Mouse (Mus musculus): ENCODE data around the gene Ccdc177. TPM values are rescaled to one million over a fixed set of nuclear protein-coding genes. Genes with fewer than 3 reads are reported as not detected.
A peak's percentile ranks its signal among the peaks of the same experiment; 100 is the strongest.

Ccdc177 gene
- total and polyA plus RNA-seq, 3 experiments: not detected

GRCm38 (mm10) chr12:80762982-80763381 lies 2.5 kb upstream of the Ccdc177 start:
- Histone ChIP-seq H3K79me2 (ENCODE audit: control insufficient read depth, insufficient read depth, low read length, poor library complexity) (no peaks in the 10 kb centered on the region), H3K36me3 (ENCODE audit: control insufficient read depth in 1 of 2, insufficient read depth in 2 of 2, low read length in 2 of 2) (0 out of 4 replicates have a peak, but pooled peaks cover 0 to 2% of the 10 kb centered on the region in 2 experiments), H3K9me3 (replicated peaks; ENCODE audit: insufficient read depth, low read length) (no peaks in the 10 kb centered on the region), H3K4me1 (ENCODE audit: control insufficient read depth in 1 of 2, insufficient read depth in 2 of 2, low read length in 2 of 2) (peaks cover 0 to 5% of the 10 kb centered on the region in 2 experiments; a peak in 2 of 4 replicates), H3K27me3 (ENCODE audit: control insufficient read depth in 1 of 2, insufficient read depth in 2 of 2, low read length in 2 of 2) (no peaks in the 10 kb centered on the region; a peak in 1 of 4 replicates), H3K4me3 (ENCODE audit: control insufficient read depth in 1 of 2, insufficient read depth in 1 of 2, low read depth in 2 of 2, low read length in 2 of 2) (no peak overlapping the region), H3K27ac (ENCODE audit: control insufficient read depth, low read depth, low read length) (no peak overlapping the region), H3K9ac (ENCODE audit: control insufficient read depth, low read depth, low read length, poor library complexity, severe bottlenecking) (no peak overlapping the region)
- DNase-seq (ENCODE audit: low read depth, low spot score): no peak
- TF ChIP-seq ETS1 (IDR thresholded peaks at IDR 0.05; ENCODE audit: low read depth, low read length): peak; percentile 26; the same call in 1 of the 2 replicates
- 0 out of 2 replicates have a peak, but pooled peaks have one; percentile 23 for TF ChIP-seq ELF1 (IDR thresholded peaks at IDR 0.05; ENCODE audit: low read depth, low read length)
- TF ChIP-seq MEF2A (IDR thresholded peaks at IDR 0.05; ENCODE audit: extremely low read depth, insufficient replicate concordance, low read depth, low read length, poor library complexity, severe bottlenecking): no peak

GRCm38 (mm10) chr12:80759713-80760395 lies 633 bp downstream of the Ccdc177 start:
- Histone ChIP-seq H3K9ac (ENCODE audit: control insufficient read depth, low read depth, low read length, poor library complexity, severe bottlenecking) (no peak overlapping the region), H3K36me3 (ENCODE audit: control insufficient read depth in 1 of 2, insufficient read depth in 2 of 2, low read length in 2 of 2) (0 out of 4 replicates have a peak, but pooled peaks cover 0 to 2% of the 10 kb centered on the region in 2 experiments), H3K27ac (ENCODE audit: control insufficient read depth, low read depth, low read length) (no peak overlapping the region), H3K27me3 (ENCODE audit: control insufficient read depth in 1 of 2, insufficient read depth in 2 of 2, low read length in 2 of 2) (no peaks in the 10 kb centered on the region; a peak in 1 of 4 replicates), H3K79me2 (ENCODE audit: control insufficient read depth, insufficient read depth, low read length, poor library complexity) (no peaks in the 10 kb centered on the region), H3K4me1 (ENCODE audit: control insufficient read depth in 1 of 2, insufficient read depth in 2 of 2, low read length in 2 of 2) (peaks cover 0 to 5% of the 10 kb centered on the region in 2 experiments; a peak in 2 of 4 replicates), H3K4me3 (ENCODE audit: control insufficient read depth in 1 of 2, insufficient read depth in 1 of 2, low read depth in 2 of 2, low read length in 2 of 2) (no peak overlapping the region), H3K9me3 (replicated peaks; ENCODE audit: insufficient read depth, low read length) (no peaks in the 10 kb centered on the region)
- no peak for DNase-seq (ENCODE audit: low read depth, low spot score)
- TF ChIP-seq USF2 (IDR thresholded peaks at IDR 0.05; ENCODE audit: borderline replicate concordance in 1 of 2, insufficient read depth in 1 of 2, low read depth in 1 of 2, low read length in 2 of 2) (no peak), GATA1 (IDR thresholded peaks at IDR 0.05; ENCODE audit: low read depth, low read length) (no peak), CHD2 (IDR thresholded peaks at IDR 0.05; ENCODE audit: low read length) (no peak), HCFC1 (IDR thresholded peaks at IDR 0.05; ENCODE audit: low read depth, low read length) (no peak), NELFE (IDR thresholded peaks at IDR 0.05; ENCODE audit: low read depth, low read length) (no peak), ZMIZ1 (IDR thresholded peaks at IDR 0.05; ENCODE audit: low read depth, low read length) (no peak), MEF2A (IDR thresholded peaks at IDR 0.05; ENCODE audit: extremely low read depth, insufficient replicate concordance, low read depth, low read length, poor library complexity, severe bottlenecking) (no peak), E2F4 (IDR thresholded peaks at IDR 0.05; ENCODE audit: borderline replicate concordance, low read depth, low read length) (no peak), POLR2AphosphoS2 (IDR thresholded peaks at IDR 0.05; ENCODE audit: low read length) (no peak), ELF1 (IDR thresholded peaks at IDR 0.05; ENCODE audit: low read depth, low read length) (no peak), TBP (IDR thresholded peaks at IDR 0.05; ENCODE audit: low read depth, low read length) (no peak), MYC (IDR thresholded peaks at IDR 0.05; ENCODE audit: low read depth, low read length) (no peak), POLR2AphosphoS5 (IDR thresholded peaks at IDR 0.05; ENCODE audit: borderline replicate concordance, low read depth, low read length) (no peak), BHLHE40 (IDR thresholded peaks at IDR 0.05; ENCODE audit: borderline replicate concordance, low read depth, low read length) (no peak), ZNF384 (IDR thresholded peaks at IDR 0.05; ENCODE audit: low read depth, low read length) (no peak), EP300 (IDR thresholded peaks at IDR 0.05; ENCODE audit: low read depth in 1 of 2, low read length in 2 of 2) (no peak), CHD1 (IDR thresholded peaks at IDR 0.05; ENCODE audit: low read depth, low read length) (no peak)
